Mouse (Mus musculus): Measurements from ENCODE around the gene Scfd2. TPM values are rescaled to one million over a fixed set of nuclear protein-coding genes. Genes with fewer than 3 reads are reported as not detected.

The Scfd2 gene
- polyA plus RNA-seq, 1 experiment: 10.5 TPM

DNA sequence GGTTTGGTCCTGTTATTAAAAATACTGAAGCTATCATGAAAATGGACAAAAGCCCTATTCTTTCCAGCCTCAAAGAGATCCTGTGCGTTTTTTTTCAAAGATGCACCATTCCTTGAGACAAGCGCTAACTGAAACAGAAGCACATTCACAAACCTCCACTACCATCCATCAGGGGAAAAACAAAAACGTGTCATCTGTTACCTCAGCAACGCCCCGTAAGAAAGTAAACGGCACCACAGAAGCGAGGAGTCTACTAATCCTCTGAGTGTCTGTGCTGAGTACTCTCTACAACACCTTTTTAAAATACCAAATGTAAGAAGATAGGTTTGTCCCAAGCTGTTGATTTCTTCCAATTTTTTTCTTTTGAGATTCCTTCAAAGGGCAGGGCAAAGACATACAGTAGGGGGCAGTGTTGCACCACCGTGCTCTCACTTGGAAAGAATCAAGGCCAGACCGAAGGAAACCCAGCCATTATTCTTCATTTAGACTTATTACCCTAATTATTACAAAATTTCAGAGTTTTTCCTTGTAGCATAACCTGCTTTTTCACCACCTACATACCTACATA, 97.9 kb downstream of the Scfd2 start:
- Histone ChIP-seq H3K4me3 (ENCODE audit: insufficient read depth, low read length) (no peak overlapping the region), H3K4me1 (ENCODE audit: control insufficient read depth, insufficient read depth, low read length) (no peaks in the 10 kb centered on the region), H3K27ac (ENCODE audit: insufficient read depth, low read depth, low read length) (no peak overlapping the region)
- TF ChIP-seq CTCF (IDR thresholded peaks at IDR 0.05; ENCODE audit: low read depth, low read length) (peak; percentile 61), POLR2A (IDR thresholded peaks at IDR 0.05; ENCODE audit: borderline replicate concordance, low read depth, low read length) (no peak)

DNA sequence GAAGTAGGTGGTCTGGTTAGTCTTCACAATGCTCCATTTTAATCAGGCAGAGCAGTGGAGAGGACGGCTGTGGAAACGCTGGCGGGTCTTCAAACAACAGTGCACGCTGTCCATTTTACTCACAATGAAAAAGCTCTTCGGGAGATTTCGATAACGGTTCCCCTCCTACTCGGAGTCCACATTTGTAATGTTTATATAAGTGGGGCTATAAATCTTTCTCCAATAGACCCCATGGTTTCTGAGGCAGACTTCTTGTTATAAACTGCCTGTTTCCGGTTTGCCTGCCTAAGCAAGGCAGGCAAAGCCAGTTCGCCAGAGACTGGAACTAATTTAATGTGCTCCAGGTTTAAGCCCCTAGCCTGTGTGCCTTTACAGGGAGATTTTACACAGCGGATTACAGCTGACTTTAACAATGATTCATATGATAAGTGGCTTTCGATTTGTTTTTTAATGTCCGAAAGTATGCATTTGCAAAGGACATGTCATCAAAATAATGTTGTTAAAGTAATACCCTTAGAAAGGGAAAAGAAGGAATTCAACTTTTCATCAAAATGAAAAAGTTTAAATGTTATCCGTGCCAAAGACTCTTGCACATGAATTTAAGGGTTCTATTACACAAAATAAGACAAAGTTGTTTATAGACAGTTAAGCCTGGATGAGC, 98.5 kb downstream of the Scfd2 start:
- TF ChIP-seq CTCF (IDR thresholded peaks at IDR 0.05; ENCODE audit: low read depth, low read length) (no peak), POLR2A (IDR thresholded peaks at IDR 0.05; ENCODE audit: borderline replicate concordance, low read depth, low read length) (no peak)
- Histone ChIP-seq H3K4me1 (ENCODE audit: control insufficient read depth, insufficient read depth, low read length) (no peaks in the 10 kb centered on the region), H3K27ac (ENCODE audit: insufficient read depth, low read depth, low read length) (no peak overlapping the region), H3K4me3 (ENCODE audit: insufficient read depth, low read length) (no peak overlapping the region)

DNA sequence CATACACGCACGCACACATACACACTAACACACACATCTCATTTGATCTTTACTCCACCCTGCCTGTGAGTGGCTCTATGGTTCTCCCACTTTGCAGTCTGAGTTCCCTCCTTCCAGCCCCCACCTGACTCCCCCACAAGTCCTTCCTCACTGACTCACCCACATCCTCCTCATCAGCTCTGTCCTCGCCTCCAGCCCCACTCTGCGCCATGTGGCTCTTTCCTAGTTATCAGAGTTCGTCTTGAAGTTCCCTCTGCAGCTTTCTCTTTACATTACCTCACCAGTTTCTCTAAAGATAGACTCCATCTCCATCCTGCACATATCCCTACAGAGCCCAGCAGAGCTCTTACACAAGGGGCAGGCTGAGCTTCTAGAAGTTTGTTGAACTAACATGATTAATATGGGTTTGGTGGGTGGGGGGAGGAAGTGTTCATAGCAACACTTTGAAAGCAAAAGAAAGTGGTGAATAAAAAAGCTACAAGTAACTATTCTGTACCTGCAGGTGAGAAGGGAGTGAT, 110.9 kb downstream of the Scfd2 start:
- no peak for TF ChIP-seq POLR2A (IDR thresholded peaks at IDR 0.05; ENCODE audit: borderline replicate concordance, low read depth, low read length)
- TF ChIP-seq CTCF (IDR thresholded peaks at IDR 0.05; ENCODE audit: low read depth, low read length): no peak
- H3K4me3 ChIP-seq (ENCODE audit: insufficient read depth, low read length): no peak overlapping the region

DNA sequence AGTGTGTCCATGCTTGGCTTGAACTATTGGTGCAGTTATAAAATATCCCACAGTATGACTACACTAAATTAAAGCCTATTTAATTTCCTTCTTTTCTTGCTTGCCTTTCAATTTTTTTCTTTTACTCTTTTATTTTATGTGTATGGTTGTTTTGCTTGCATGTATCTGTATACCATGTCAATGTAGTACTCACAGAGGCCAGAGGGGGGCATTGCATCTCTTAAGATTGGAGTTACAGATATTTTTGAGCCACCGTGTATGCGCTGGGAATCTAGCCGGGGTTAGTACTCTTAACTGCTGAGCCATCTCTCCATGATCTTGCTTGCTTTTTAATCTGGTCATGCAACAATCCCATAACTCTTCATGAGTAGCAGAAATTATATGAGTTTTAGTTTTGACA, 119.0 kb downstream of the Scfd2 start:
- Histone ChIP-seq H3K4me1 (ENCODE audit: control insufficient read depth, insufficient read depth, low read length) (0 out of 2 replicates have a peak, but pooled peaks cover 2% of the 10 kb centered on the region), H3K27ac (ENCODE audit: insufficient read depth, low read depth, low read length) (no peak overlapping the region), H3K4me3 (ENCODE audit: insufficient read depth, low read length) (no peak overlapping the region)
- TF ChIP-seq CTCF (IDR thresholded peaks at IDR 0.05; ENCODE audit: low read depth, low read length): no peak
- no peak for TF ChIP-seq POLR2A (IDR thresholded peaks at IDR 0.05; ENCODE audit: borderline replicate concordance, low read depth, low read length)

More for the DNA sequence above, 110.9 kb downstream of the Scfd2 start:
- no peak overlapping the region for H3K27ac ChIP-seq (ENCODE audit: insufficient read depth, low read depth, low read length)
- H3K4me1 ChIP-seq (ENCODE audit: control insufficient read depth, insufficient read depth, low read length): peaks cover 6% of the 10 kb centered on the region

DNA sequence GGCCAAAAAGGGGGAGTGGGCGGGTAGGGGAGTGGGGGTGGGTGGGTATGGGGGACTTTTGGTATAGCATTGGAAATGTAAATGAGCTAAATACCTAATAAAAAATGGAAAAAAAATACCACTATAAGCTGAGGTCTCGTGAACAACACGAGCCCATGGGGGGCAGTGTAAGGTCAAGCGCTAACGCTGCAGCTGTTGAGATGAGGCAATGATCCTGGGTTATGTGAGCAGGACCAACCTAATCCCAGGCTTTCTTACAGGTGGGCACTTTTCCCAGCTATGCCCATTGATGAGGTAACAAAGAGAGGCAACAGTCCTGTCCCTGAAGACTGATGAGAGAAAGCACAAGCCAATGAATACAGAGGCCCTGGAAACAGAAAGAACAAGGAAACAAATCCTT, 126.7 kb downstream of the Scfd2 start:
- H3K4me1 ChIP-seq (ENCODE audit: control insufficient read depth, insufficient read depth, low read length): no peaks in the 10 kb centered on the region
- H3K4me3 ChIP-seq (ENCODE audit: insufficient read depth, low read length): no peak overlapping the region
- H3K27ac ChIP-seq (ENCODE audit: insufficient read depth, low read depth, low read length): no peak overlapping the region
- no peak for TF ChIP-seq POLR2A (IDR thresholded peaks at IDR 0.05; ENCODE audit: borderline replicate concordance, low read depth, low read length)
- no peak for TF ChIP-seq CTCF (IDR thresholded peaks at IDR 0.05; ENCODE audit: low read depth, low read length)

DNA sequence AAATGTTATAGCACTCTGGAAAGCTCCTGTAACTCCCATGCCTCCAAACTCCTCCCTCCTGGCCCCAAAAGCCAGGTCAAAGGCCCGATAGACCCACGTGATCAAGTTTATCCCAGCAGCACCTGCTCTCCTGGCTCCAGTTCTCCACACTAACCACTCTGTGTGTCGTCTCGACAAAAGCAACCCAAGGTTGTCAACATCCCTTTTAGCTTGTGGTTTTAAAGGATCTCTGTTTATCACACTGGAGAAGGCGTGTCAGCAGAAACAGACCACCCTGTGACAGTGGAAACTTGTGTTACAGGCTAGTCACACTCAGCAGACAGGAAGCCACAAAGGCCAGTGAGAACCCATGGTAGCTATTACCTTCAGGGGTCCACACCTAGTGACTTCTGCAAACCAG, 127.5 kb downstream of the Scfd2 start:
- TF ChIP-seq CTCF (IDR thresholded peaks at IDR 0.05; ENCODE audit: low read depth, low read length) (no peak), POLR2A (IDR thresholded peaks at IDR 0.05; ENCODE audit: borderline replicate concordance, low read depth, low read length) (no peak)
- Histone ChIP-seq H3K27ac (ENCODE audit: insufficient read depth, low read depth, low read length) (no peak overlapping the region), H3K4me1 (ENCODE audit: control insufficient read depth, insufficient read depth, low read length) (no peaks in the 10 kb centered on the region), H3K4me3 (ENCODE audit: insufficient read depth, low read length) (no peak overlapping the region)

DNA sequence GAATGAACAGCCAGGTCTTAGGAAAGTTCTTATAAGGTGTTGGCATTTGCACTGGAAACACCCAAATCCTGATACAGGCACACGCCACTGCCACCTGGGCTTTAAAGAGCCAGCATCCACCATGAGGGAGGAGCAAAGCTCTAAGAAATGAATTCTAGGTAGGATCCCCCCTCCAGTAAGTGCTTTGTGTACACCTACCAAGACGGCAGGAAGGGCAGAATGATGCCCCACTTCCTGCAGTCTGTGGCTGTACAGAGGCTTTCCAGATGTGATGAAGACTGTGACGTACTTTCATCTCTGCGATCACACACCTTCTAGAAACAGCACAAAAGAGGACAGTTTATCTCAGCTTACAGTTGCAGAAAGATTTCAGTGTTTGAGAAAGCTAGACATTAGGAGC, 128.9 kb downstream of the Scfd2 start:
- H3K4me1 ChIP-seq (ENCODE audit: control insufficient read depth, insufficient read depth, low read length): no peaks in the 10 kb centered on the region
- H3K27ac ChIP-seq (ENCODE audit: insufficient read depth, low read depth, low read length): no peak overlapping the region
- TF ChIP-seq POLR2A (IDR thresholded peaks at IDR 0.05; ENCODE audit: borderline replicate concordance, low read depth, low read length): no peak
- no peak for TF ChIP-seq CTCF (IDR thresholded peaks at IDR 0.05; ENCODE audit: low read depth, low read length)
- no peak overlapping the region for H3K4me3 ChIP-seq (ENCODE audit: insufficient read depth, low read length)

DNA sequence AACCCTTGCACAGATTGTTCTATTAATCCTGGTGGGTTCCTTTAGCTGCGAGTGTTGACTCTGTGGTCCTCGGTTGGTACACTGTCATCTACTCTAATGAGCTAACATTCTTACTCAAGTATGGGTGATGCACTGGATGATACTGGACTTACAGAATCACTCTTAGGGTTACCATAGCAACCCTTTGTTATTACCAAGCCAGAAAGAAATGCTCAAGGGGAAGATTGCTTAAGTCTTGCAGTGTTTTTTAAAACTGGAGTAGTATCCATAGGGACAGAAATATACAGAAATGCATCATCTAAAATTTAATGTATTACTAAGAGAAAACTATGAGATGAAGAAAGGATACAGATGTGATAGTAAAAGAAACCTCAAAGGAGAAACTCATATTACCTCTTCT, 139.8 kb downstream of the Scfd2 start:
- Histone ChIP-seq H3K4me1 (ENCODE audit: control insufficient read depth, insufficient read depth, low read length) (no peaks in the 10 kb centered on the region), H3K4me3 (ENCODE audit: insufficient read depth, low read length) (no peak overlapping the region), H3K27ac (ENCODE audit: insufficient read depth, low read depth, low read length) (no peak overlapping the region)
- TF ChIP-seq CTCF (IDR thresholded peaks at IDR 0.05; ENCODE audit: low read depth, low read length) (no peak), POLR2A (IDR thresholded peaks at IDR 0.05; ENCODE audit: borderline replicate concordance, low read depth, low read length) (no peak)

DNA sequence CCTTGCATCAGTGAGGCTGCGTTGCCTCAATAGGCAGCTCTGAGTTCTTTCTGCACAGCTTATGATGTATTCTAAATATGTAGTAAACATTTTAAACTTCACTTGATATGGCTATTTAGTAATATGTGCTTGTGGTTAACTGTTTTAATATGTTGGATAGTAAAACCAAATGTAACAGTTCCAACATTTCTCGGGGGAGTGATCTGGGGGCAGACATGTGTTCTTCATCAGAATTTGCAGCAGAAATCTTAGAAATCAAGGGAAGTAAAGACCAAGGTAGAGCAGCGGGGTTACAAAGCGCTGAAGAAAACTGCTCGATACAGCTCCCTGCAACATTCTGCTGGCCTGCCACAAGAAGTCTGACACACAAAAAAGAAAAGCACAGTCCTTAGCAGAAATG, 140.2 kb downstream of the Scfd2 start:
- no peak overlapping the region for H3K4me3 ChIP-seq (ENCODE audit: insufficient read depth, low read length)
- TF ChIP-seq POLR2A (IDR thresholded peaks at IDR 0.05; ENCODE audit: borderline replicate concordance, low read depth, low read length) (no peak), CTCF (IDR thresholded peaks at IDR 0.05; ENCODE audit: low read depth, low read length) (no peak)

DNA sequence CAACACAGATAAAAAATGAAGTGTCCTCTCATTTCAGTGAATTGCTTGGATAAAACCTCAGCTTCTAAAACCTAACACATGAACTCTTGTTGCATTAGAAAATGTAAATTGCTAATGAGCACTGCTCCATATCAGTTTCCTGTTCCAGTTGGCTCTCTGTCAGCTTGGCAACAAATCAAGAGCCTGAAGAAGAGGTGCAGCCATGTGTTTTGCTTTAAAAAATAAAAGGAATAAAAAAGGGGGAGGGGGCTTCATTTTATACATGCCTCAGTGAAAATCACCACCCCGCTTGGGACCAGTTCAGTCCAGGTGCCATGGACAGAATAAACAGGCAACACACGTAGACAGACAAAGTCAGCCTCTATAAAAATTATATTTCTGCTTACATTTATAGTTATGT, 142.7 kb downstream of the Scfd2 start:
- no peak overlapping the region for H3K4me3 ChIP-seq (ENCODE audit: insufficient read depth, low read length)
- H3K4me1 ChIP-seq (ENCODE audit: control insufficient read depth, insufficient read depth, low read length): peaks cover 6% of the 10 kb centered on the region; the same call in 1 of the 2 replicates
- H3K27ac ChIP-seq (ENCODE audit: insufficient read depth, low read depth, low read length): no peak overlapping the region
- TF ChIP-seq POLR2A (IDR thresholded peaks at IDR 0.05; ENCODE audit: borderline replicate concordance, low read depth, low read length) (no peak), CTCF (IDR thresholded peaks at IDR 0.05; ENCODE audit: low read depth, low read length) (no peak)

More for the DNA sequence above, 140.2 kb downstream of the Scfd2 start:
- H3K4me1 ChIP-seq (ENCODE audit: control insufficient read depth, insufficient read depth, low read length): no peaks in the 10 kb centered on the region
- no peak overlapping the region for H3K27ac ChIP-seq (ENCODE audit: insufficient read depth, low read depth, low read length)
